14 mouse cellular contexts compared by ENCODE assay signal in the genomic region with DNA sequence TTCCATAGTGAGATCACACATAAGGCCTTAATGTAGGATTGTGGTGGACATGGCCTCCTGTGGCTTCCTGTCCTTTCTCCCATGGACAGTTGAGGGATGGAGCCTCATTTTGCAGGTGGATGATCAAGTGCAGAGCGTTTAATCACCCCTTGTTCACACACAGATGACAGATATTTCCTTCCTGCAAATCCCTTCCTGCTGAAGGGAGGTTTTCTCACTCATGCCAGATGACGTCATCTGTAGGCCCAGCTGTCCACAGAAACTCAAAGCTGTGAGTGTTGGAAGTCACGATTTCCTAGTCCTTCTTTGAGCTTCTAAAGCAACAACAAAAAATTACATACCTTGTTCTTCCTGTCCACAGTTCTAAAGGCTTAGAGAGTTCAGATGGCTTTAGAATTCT.
A peak's percentile ranks its signal among the peaks of the same experiment; 100 is the strongest.
DNase-seq lines count a peak whose midpoint lies in the region; ATAC-seq and TF ChIP-seq lines count a peak whose summit lies in the region.
"Had no signal": no experiment of that assay in that cellular context is flagged by ENCODE, and none has a peak within 500 bp of the region (broad histone marks: within the 10 kb centered on the region; RNA-seq: fewer than 3 reads in every experiment).

No protein-coding gene starts in this region.

- no peak for TF ChIP-seq CTCF in cerebellum, adult 2 months (IDR thresholded peaks at IDR 0.05; ENCODE audit: borderline replicate concordance, insufficient read depth, low read depth, low read length)

- peak overlapping the region; percentile 17; the same call in 1 of the 2 replicates for H3K27ac ChIP-seq in heart, embryonic 15.5 days
- H3K27ac ChIP-seq in cerebellum, adult 2 months (ENCODE audit: insufficient read depth, low read length): no peak overlapping the region
- H3K27ac ChIP-seq: embryonic facial prominence, embryonic 12.5 days; liver, embryonic 14.5 days had no signal

- H3K36me3 ChIP-seq in heart, embryonic 15.5 days: no peaks in the 10 kb centered on the region
- H3K36me3 ChIP-seq: embryonic facial prominence, embryonic 12.5 days; heart, embryonic 12.5 days had no signal

- no peak for DNase-seq in heart, postnatal 14 days
- DNase-seq in 416B (ENCODE audit: low read depth): peak; percentile 8
- DNase-seq in cerebellum, adult 2 months: peak; percentile 22 to 51
- DNase-seq in layer of hippocampus, postnatal 36 days: peak; percentile 28 to 43
- no peak for DNase-seq in thymus, postnatal 25 days
- no peak for DNase-seq in gastrocnemius, postnatal 25 days
- DNase-seq in lung, postnatal 14 days: no peak
- DNase-seq: forebrain, postnatal 0 days; kidney, postnatal 10 days; thymus, postnatal 14 days had no signal

- no peaks in the 10 kb centered on the region for H3K4me1 ChIP-seq in heart, embryonic 15.5 days (replicated peaks)
- H3K4me1 ChIP-seq in cerebellum, adult 2 months (ENCODE audit: control insufficient read depth, insufficient read depth, low read length): peaks cover 7% of the 10 kb centered on the region
- H3K4me1 ChIP-seq: embryonic facial prominence, embryonic 12.5 days; heart, embryonic 12.5 days had no signal

- no peak overlapping the region for H3K4me2 ChIP-seq in heart, embryonic 15.5 days
- H3K4me2 ChIP-seq: embryonic facial prominence, embryonic 12.5 days; heart, embryonic 12.5 days had no signal

- WGBS in heart, embryonic 15.5 days: 33% methylated on average over 3 of the region's 3 CpGs
- 16% methylated on average over 3 of the region's 3 CpGs for WGBS in cerebellum, adult 2 months

- ATAC-seq in heart, embryonic 15.5 days (replicated peaks; ENCODE audit: insufficient number of reproducible peaks, insufficient read depth, low FRiP score, low read depth): no peak
- ATAC-seq: forebrain, postnatal 0 days had no signal

- no peak for TF ChIP-seq POLR2A in cerebellum, adult 2 months (IDR thresholded peaks at IDR 0.05; ENCODE audit: borderline replicate concordance, insufficient read depth, low read length)

- no peak overlapping the region for H3K9ac ChIP-seq in heart, embryonic 15.5 days
- H3K9ac ChIP-seq: embryonic facial prominence, embryonic 12.5 days; forebrain, postnatal 0 days; heart, embryonic 12.5 days; liver, embryonic 14.5 days had no signal

- H3K4me3 ChIP-seq in heart, embryonic 15.5 days: no peak overlapping the region
- H3K4me3 ChIP-seq in cerebellum, adult 2 months (replicated peaks; ENCODE audit: insufficient read depth, low read depth, low read length): no peak overlapping the region
- H3K4me3 ChIP-seq: embryonic facial prominence, embryonic 12.5 days; heart, embryonic 12.5 days had no signal

- no peaks in the 10 kb centered on the region for H3K27me3 ChIP-seq in heart, embryonic 15.5 days
- H3K27me3 ChIP-seq in cerebellum, adult 2 months (ENCODE audit: control insufficient read depth, insufficient read depth, low read length): no peaks in the 10 kb centered on the region; the same call in 1 of the 2 replicates
- H3K27me3 ChIP-seq: embryonic facial prominence, embryonic 12.5 days; heart, embryonic 12.5 days had no signal

- intact Hi-C loops in heart, postnatal 14 days (cut with DNase I): no loop called here

- no peaks in the 10 kb centered on the region for H3K9me3 ChIP-seq in heart, embryonic 15.5 days (replicated peaks)
- H3K9me3 ChIP-seq: embryonic facial prominence, embryonic 12.5 days; heart, embryonic 12.5 days had no signal

Comparison
In these comparisons a context has a peak if more than half of its experiments do, and no peak if none do; other contexts are left out.
1. DNase-seq: peak in 416B (single experiment), cerebellum, adult 2 months (2 of 2) and layer of hippocampus, postnatal 36 days (2 of 2); none in heart, postnatal 14 days (0 of 2), thymus, postnatal 25 days (single experiment), gastrocnemius, postnatal 25 days (single experiment) and lung, postnatal 14 days (single experiment).